Mouse (Mus musculus) stomach, embryonic 16.5 days (tissue): ENCODE measurements at regions not wholly inside any gene's neighbourhood (a gene's known extent, or its start where the extent isn't known, plus 50 kb on each side); places are given as distances from the start of the nearest gene placed in this dataset.
A peak's percentile ranks its signal among the peaks of the same experiment; 100 is the strongest.

ENCODE experiments used
- ATAC-seq: fragments of 200-750 bp; cut with Nextera tagmentation; 2 replicates; pipeline ENCODE4 v1.8.0; 2017; ENCODE audit warnings: moderate number of reproducible peaks, moderate TSS enrichment; ENCODE audit not compliant: insufficient read depth, low FRiP score
- H3K27ac ChIP-seq: fragments of 300-500 bp; sonication (generic); 2 replicates; pipeline ENCODE4 v1.5.1; 2014; ENCODE audit warnings: low read length
- H3K27me3 ChIP-seq: fragments of 300-500 bp; sonication (generic); 2 replicates; pipeline ENCODE4 v1.6.1; 2014; ENCODE audit warnings: low read length, control low read depth, mixed read lengths; ENCODE audit not compliant: control insufficient read depth, insufficient read depth
- H3K36me3 ChIP-seq: fragments of 300-500 bp; sonication (generic); 2 replicates; pipeline ENCODE4 v1.6.1; 2014; ENCODE audit warnings: low read length; ENCODE audit not compliant: control insufficient read depth, insufficient read depth
- H3K4me1 ChIP-seq: fragments of 300-500 bp; sonication (generic); 2 replicates; pipeline ENCODE4 v1.6.1; 2014; ENCODE audit warnings: low read length, control low read depth, mixed read lengths; ENCODE audit not compliant: control insufficient read depth, insufficient read depth
- H3K4me2 ChIP-seq: fragments of 300-500 bp; sonication (generic); 2 replicates; pipeline ENCODE4 v1.6.1; 2014; ENCODE audit warnings: low read depth, low read length, mixed read lengths
- H3K4me3 ChIP-seq: fragments of 300-500 bp; sonication (generic); replicated peaks from 2 replicates; pipeline ENCODE4 v1.5.1; 2014; ENCODE audit warnings: mild to moderate bottlenecking, low read length
- H3K9ac ChIP-seq: fragments of 300-500 bp; sonication (generic); 2 replicates; pipeline ENCODE4 v1.6.1; 2014; ENCODE audit warnings: low read length
- H3K9me3 ChIP-seq: fragments of 300-500 bp; sonication (generic); replicated peaks from 2 replicates; pipeline ENCODE4 v1.6.1; 2016; ENCODE audit warnings: low read length, control low read depth; ENCODE audit not compliant: control insufficient read depth
- WGBS: fragments of 180-500 bp; shearing (Covaris S2); extraction: QIAGEN DNeasy Blood & Tissue Kit; methylation state at CpG from one replicate; pipeline ENCODE4 v1.1.7; 2014; 5-methylcytosine and 5-hydroxymethylcytosine counted together

DNA sequence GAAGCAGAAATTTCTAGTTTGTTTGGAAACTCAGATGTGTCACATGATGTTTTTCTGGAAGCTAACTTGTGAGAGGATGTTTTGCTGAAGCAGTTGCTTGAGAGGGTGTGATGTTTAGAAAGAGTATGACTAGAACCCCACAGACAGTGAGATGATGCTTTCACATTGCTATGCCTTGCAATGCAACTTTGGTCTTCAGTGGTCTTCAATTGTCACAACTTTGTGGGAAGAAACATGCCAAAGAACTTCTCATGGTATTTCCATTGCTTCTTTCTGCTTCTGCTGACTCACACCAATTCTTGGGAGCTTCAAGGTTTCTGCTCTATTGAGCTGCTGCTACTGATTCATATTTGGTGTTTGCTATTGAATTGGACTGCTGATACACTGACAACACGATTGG, 365.3 kb upstream of the Tmem229a start:
- H3K27ac ChIP-seq: no peak overlapping the region
- no peak overlapping the region for H3K4me3 ChIP-seq
- 80% methylated on average over 1 of the region's 1 CpGs for WGBS
- no peak overlapping the region for H3K4me2 ChIP-seq
- no peak overlapping the region for H3K9ac ChIP-seq
- no peaks in the 10 kb centered on the region for H3K4me1 ChIP-seq
- no peaks in the 10 kb centered on the region for H3K9me3 ChIP-seq
- no peak for ATAC-seq
- H3K36me3 ChIP-seq: no peaks in the 10 kb centered on the region
- no peaks in the 10 kb centered on the region for H3K27me3 ChIP-seq

DNA sequence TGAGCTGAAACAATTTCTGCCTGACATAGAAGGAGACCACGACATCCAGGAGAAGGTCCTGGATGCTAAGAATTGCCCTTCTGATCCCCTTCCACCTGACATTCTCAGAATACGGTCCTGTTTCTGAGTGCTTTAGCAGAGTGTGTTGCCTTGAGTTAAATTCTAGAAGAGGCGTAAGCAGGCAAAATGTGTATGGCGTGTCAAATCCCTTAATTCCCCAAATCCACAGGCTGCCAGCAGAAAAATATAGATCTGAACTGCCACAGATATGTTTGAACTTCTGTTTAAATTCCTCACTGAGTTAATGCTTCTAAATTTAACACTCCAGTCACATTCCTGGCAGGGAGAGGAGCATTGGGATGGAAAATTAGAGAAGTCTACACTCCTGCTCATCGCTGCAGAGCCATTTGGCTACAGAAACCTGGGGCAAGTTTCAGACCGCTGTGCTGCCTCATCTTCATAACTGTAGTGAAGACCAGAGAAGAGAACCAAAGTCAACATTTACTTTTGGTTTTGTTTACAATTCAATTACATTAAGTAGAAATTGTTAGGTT, 364.3 kb upstream of the Tmem229a start:
- Histone ChIP-seq H3K9ac (no peak overlapping the region), H3K27me3 (no peaks in the 10 kb centered on the region), H3K9me3 (no peaks in the 10 kb centered on the region), H3K36me3 (no peaks in the 10 kb centered on the region), H3K27ac (no peak overlapping the region), H3K4me3 (no peak overlapping the region), H3K4me2 (no peak overlapping the region), H3K4me1 (no peaks in the 10 kb centered on the region)
- ATAC-seq: peak; percentile 58; the same call in 1 of the 2 replicates
- 55% methylated on average over 6 of the region's 6 CpGs for WGBS

DNA sequence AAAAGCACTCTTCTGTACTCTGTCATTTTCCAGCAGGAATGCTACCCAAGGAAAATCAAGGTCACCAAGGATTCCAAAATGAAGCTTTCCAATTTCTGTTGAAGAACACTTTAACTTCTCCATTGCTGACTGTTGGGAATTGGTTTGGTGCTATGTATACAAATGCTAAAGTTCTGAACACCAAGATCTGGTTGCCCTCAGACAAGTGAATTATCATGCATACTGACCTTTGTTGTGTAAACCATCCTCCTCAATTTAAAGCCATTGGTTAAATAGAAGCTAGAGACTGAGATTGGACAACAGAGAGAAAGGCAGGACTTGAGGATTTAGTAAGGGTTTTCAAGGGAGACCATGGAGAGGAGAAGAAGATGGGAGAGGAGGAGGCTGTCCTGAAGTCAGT, 351.4 kb upstream of the Tmem229a start:
- Histone ChIP-seq H3K27me3 (no peaks in the 10 kb centered on the region), H3K36me3 (no peaks in the 10 kb centered on the region), H3K4me2 (no peak overlapping the region), H3K27ac (no peak overlapping the region), H3K9me3 (no peaks in the 10 kb centered on the region), H3K4me1 (no peaks in the 10 kb centered on the region), H3K9ac (no peak overlapping the region), H3K4me3 (no peak overlapping the region)
- ATAC-seq: no peak

DNA sequence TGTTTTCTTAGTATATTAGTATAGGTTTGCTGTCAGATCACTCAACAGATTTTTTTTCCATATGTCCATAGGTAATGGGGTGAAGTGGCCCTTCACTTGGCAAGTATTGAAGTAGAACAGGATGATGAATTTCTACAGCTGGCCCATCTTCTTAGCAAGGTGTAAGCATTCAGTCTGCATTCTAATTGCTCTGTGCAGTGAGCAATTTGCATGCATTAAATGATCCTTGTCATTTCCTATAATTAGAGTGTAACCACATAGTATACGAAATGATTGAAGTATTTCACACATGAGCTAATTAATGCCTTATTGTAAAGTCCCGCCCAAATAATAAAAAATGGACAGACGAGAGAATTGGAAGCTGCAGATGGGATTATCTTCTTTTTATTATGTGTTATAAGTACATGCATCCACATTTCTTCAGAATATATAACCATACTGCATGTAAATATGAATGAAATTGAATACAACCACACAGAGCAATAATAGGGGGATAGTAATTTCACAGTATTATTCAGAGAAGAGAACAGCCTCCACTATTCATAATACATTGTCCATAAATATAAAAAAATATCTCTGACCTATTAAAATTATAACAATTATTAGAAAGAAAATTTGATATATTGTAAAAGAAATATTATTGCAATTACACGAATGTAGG, 348.9 kb upstream of the Tmem229a start:
- no peak overlapping the region for H3K4me3 ChIP-seq
- 88% methylated on average over 4 of the region's 4 CpGs for WGBS
- no peak overlapping the region for H3K27ac ChIP-seq
- H3K4me1 ChIP-seq: no peaks in the 10 kb centered on the region
- no peak for ATAC-seq
- no peaks in the 10 kb centered on the region for H3K36me3 ChIP-seq
- no peak overlapping the region for H3K4me2 ChIP-seq
- no peaks in the 10 kb centered on the region for H3K27me3 ChIP-seq
- no peaks in the 10 kb centered on the region for H3K9me3 ChIP-seq
- H3K9ac ChIP-seq: no peak overlapping the region

DNA sequence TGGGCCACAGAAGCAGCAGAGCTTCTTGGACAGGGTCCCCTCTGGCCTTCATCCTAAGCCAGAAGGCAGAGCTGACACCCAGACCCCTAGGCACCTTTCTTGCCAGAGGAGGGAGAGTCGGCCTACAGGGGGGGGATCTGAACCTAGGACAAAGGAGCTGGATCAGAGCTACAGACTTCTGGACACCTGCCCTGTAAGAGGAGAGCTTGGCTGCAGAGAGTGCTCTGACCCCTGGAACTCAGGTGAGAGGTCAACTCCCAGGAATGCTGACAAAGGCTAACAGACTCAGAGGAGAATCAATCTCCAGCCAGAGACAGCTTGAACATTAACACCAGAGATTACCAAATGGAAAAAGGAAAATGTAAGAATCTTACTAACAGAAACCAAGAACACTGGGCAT, 335.5 kb upstream of the Tmem229a start:
- no peak for ATAC-seq
- H3K9me3 ChIP-seq: no peaks in the 10 kb centered on the region

DNA sequence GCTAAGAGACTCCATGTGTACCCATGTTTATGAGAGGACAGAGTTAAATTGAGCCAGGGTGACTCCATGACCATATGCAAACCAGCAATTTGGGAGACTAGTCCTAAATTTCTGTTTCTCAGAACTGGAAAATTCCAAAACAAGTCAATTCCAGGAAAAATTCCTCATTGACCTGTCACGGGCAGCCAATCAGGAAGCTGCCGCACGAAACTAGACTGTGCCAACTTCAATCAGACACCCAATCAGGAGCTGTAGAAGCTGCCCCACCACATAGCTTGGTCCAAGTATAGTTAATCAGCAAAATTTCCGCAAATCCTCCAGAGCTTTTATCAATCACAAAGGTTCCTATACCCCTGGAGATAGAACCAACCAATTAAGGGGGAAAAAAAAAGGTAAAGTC, 331.5 kb upstream of the Tmem229a start:
- H3K4me2 ChIP-seq: no peak overlapping the region

More for the DNA sequence above, 335.5 kb upstream of the Tmem229a start:
- H3K4me1 ChIP-seq: no peaks in the 10 kb centered on the region
- no peak overlapping the region for H3K9ac ChIP-seq
- no peak overlapping the region for H3K4me2 ChIP-seq
- no peak overlapping the region for H3K4me3 ChIP-seq
- no peaks in the 10 kb centered on the region for H3K27me3 ChIP-seq
- 53% methylated on average over 1 of the region's 1 CpGs for WGBS
- no peak overlapping the region for H3K27ac ChIP-seq
- H3K36me3 ChIP-seq: no peaks in the 10 kb centered on the region

DNA sequence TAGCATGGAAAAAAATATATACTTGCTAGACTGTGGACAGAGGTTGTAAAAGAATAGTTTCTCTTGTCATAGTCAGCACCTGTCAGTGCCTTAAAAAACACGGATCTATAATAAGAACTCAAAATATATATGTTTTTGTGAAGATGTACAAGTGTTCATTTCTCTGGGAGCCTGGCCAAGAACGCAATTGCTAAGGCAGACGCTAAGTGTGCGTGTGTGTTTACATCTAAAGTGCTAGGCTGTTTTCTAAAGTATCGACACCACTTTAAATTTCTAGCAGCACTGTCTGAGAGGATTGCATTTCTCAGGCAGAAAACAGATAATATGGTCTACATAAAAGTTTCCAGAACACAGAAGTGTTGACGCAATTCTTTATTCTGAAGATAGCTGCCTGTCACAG, 330.2 kb upstream of the Tmem229a start:
- Histone ChIP-seq H3K27me3 (no peaks in the 10 kb centered on the region), H3K4me2 (no peak overlapping the region), H3K4me3 (no peak overlapping the region), H3K27ac (no peak overlapping the region), H3K4me1 (no peaks in the 10 kb centered on the region), H3K9me3 (no peaks in the 10 kb centered on the region), H3K36me3 (no peaks in the 10 kb centered on the region), H3K9ac (no peak overlapping the region)
- ATAC-seq: no peak
- 59% methylated on average over 6 of the region's 6 CpGs for WGBS

More for the DNA sequence above, 331.5 kb upstream of the Tmem229a start:
- Histone ChIP-seq H3K4me1 (no peaks in the 10 kb centered on the region), H3K4me3 (no peak overlapping the region), H3K27me3 (no peaks in the 10 kb centered on the region), H3K36me3 (no peaks in the 10 kb centered on the region), H3K27ac (no peak overlapping the region), H3K9ac (no peak overlapping the region), H3K9me3 (no peaks in the 10 kb centered on the region)
- no peak for ATAC-seq
- 89% methylated on average over 4 of the region's 4 CpGs for WGBS

DNA sequence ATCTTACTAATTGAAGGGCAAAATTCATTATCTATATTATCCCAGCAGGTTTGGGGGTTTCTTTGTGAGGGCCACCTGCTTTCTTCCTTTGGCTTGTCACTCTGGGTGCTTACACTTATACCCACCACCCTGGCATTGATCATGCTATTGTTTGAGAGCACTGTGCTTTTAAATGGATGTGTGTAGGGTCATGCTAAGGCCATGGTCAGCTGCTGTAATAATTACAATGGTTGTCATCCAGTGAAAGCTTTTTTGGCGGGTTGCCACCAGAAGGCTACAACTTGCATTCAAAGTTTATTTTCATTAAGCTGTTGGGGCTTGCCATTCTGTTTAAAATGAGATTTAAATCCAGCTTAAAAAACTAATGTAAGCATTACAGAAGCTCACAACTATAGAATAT, 322.4 kb upstream of the Tmem229a start:
- H3K9me3 ChIP-seq: no peaks in the 10 kb centered on the region
- no peak overlapping the region for H3K4me3 ChIP-seq
- H3K27me3 ChIP-seq: no peaks in the 10 kb centered on the region
- peaks cover 3% of the 10 kb centered on the region; the same call in 1 of the 2 replicates for H3K4me1 ChIP-seq
- H3K9ac ChIP-seq: no peak overlapping the region
- H3K27ac ChIP-seq: no peak overlapping the region
- peak; percentile 58; the same call in 1 of the 2 replicates for ATAC-seq
- no peak overlapping the region for H3K4me2 ChIP-seq
- 33% methylated on average over 1 of the region's 1 CpGs for WGBS
- no peaks in the 10 kb centered on the region for H3K36me3 ChIP-seq

DNA sequence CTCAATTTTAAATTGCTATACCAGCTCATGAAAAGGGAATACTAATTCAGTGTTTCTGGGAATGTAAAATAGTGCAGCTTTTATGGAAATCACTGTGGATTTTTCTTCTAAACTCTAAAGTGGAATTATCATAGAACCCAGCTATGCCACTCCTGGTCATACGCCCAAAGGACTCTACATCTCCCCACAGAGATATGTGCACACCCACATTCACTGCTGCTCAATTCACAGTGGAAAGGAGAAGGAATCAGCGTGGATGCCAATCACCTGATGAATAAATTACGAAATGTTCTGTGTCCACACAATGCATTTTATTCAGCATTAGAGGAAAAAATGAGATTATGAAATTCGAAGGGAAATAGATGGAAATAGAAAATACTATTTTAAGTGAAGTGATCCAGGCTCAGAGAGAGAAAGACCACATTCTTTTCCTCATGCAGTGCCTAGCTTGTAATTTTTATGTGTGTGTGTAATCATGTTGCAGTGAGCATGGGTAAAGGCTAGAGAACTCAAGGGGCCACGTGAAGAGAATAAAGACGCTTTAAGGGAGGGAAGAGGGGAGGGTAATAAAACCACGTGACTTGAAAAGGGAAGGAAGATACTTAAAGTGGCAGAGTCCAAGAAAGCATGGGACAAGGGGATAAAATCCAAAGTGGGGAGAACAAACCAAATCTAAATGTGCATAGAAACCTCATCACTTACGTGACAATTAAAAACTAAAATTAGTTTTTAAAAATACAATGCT, 321.8 kb upstream of the Tmem229a start:
- no peak overlapping the region for H3K4me2 ChIP-seq
- H3K27me3 ChIP-seq: no peaks in the 10 kb centered on the region
- 50% methylated on average over 8 of the region's 8 CpGs for WGBS
- no peak for ATAC-seq
- no peaks in the 10 kb centered on the region for H3K9me3 ChIP-seq
- no peak overlapping the region for H3K4me3 ChIP-seq
- H3K4me1 ChIP-seq: peaks cover 3% of the 10 kb centered on the region; the same call in 1 of the 2 replicates
- no peak overlapping the region for H3K9ac ChIP-seq
- no peaks in the 10 kb centered on the region for H3K36me3 ChIP-seq
- no peak overlapping the region for H3K27ac ChIP-seq
